Mouse (Mus musculus) lung, postnatal 4 days (tissue): Measurements from ENCODE around the gene Myo1h.
A peak's percentile ranks its signal among the peaks of the same experiment; 100 is the strongest.

ENCODE experiments used
- DNase-seq, 2 experiments: peaks; one replicate each; pipeline ENCODE4 v3.0.0; 2021

Gene Myo1h

DNA sequence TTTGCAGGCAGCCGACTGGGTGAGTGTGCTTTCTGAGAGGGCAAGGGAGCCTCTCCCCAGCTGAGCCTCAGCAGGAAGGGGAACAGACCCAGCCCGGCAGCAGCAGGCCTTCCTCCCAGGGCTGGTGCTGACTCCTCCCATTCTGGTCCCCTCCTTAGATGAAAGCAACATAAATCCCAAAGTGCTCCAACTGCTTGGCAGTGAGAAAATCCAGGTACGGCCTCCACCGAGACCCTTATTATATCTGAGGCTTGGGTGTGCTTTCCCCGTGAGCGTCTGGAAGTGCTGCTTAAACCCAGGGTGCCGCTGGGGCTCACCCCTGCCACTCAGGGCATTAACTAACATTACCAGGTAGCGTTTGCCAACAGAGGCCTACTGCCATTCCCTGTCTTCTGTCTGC, 70.6 kb downstream of the Myo1h start:
- peak in 1 of 2 experiments; percentile 18 for DNase-seq

DNA sequence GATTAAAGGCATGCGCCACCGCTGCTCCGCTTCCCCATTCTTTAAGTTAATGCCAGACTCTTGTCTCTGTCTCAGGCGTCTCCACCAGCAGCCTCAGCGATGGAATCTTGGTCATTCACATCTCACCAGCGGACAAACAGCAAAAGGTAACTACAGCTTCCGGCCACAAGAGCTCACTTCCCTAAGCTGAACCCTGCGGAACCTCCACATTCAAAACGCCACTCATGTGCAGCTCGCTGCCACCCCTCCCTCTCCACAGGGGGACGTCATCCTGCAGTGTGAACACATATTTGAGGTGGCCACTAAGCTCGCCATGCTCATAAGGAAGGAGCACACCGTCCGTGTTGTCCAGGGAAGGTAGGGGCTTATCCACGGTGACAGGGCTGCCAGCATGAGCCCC, 72.0 kb downstream of the Myo1h start:
- no peak for DNase-seq

DNA sequence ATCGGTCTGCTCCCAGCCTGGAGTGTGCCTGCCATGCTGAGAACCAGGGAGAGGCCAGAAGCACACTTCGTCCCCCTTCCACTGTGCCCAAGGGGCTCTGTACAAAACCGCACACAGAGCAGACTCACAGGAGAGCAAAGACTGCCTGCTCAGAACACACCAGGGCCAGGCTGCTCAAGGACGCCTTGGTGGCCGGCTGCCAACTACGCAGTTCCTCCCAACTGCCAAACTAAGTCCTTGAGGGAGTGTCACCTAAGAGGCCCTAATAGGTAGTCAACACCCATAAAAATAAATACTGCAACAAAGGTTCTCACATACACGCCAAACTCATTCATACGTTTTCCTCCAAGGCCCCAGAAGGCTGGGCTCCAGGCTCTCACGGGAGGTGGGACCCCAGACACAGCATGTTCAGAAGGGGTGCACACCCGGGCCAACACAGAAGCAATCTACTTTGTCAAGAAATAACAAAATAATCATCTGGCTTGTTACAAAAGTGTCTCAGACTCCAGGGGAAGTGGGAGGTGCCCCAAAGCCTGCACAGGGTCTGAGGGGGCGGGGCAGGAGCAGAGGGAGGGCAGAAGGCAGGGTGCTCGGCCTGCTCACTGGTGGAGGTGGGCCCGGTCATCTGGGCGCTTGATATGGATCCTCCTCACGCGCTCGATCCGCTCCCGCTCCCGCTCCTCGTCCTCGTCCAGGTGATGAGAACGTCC, 76.2 kb downstream of the Myo1h start:
- peak; percentile 86 to 93 for DNase-seq

DNA sequence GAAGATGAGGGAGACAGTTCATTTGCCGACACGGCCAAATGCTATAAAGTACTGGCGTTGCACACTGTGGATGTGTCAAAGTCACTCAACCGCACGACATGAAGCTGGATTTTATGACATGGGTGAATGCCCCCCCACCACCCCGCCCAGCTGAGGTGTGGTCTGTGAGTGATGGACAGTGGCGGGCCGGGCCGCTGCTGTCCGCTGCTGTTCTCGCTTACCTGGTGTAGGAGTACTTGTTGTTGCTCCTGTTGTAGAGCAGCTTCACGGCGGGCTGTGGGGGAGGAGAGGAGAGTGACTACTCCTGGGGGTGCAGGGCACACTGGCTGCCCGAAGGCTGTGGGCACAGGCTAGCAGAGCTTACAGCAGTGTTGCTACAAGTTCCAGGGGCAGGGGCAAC, 79.2 kb downstream of the Myo1h start:
- DNase-seq = no peak

DNA sequence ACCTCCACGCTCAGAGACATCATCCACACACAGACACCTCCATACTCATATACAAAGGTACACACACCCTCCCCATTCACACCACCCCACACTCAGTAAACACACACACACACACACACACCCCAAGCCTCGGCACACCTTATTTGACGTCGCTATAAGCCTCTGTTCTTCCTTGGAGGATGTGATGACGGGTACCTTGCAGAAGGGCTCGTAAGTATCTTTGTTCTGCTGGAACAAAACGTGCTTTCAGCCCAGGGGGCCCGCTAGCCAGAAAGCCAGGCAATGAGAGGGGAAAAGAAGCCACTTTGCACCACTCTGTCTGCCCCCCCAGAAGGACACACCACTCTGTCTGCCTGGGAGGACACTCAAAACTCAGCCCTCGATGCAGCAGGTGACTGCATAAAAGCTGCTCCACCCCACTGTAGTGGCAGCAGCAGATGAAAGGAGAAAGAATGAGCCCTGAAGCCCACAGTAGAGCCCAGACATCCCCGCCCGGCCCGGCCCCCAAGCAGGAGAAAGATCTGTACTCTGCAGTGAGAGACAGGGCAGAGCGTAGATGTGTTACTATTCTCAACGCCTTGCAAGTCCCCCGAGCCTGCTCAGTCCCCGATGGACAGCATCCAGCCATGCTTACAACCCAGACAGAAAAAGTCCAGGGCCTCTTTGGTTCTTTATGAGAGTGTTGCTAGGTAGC, 80.0 kb downstream of the Myo1h start:
- DNase-seq = no peak

DNA sequence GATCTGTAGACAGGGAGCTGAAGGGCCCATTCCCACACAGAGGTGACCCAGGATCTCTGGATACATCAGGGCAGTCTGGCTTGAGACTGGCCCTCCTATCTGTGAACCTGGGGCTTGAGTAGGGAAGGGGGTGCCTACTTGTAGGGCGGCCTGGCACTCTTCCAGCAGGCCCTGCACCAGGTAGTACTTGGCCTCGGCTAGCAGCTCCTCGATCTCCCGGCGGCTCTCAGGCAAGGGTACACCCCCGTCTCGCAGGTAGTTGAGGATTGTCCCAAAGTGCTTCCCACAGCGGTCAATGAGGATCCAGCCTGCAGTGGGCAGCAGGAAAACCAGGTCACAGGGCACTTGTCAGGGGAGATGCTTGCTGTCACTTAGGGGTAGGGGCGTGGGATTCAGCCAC, 81.0 kb downstream of the Myo1h start:
- peak in 1 of 2 experiments; percentile 81 for DNase-seq

DNA sequence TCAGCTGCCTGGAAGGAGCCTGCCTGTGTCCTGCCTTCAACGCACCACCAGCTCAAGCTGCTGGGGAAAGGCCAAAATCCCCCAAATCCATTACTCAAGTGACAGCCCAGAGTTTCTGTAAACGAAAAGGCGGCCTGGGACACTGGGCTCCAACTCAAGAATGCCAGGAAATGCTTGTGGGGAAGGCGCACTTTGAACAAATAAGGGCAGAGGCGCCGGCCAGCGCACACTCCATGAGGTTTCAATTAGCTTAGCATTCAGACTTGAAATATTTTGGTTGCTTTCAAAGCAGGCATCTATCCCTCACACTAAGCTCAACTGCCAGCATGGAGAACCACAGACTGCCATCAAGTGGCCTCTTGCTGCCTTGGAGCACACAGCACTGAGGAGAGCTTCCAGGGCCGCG, 81.4 kb downstream of the Myo1h start:
- peak; percentile 88 to 95 for DNase-seq

DNA sequence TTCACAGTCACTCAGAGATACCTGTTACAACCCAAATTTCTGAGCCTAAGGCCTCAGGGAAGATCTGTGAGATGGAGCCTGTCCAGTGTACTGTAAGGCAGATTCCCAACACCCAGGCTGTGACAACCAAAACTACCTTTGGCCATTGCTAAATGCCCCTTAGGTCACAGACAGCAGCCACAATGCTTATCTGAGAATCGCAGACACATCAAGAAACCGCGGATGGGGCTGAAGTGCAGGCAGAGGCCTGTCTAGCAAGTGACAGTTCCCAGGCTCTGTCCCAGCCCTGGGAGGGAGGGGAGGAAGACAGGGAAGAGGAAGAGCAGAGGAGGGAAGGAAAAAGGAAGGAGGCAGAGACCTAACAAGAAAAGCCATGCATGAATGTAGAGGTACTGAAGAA, 82.4 kb downstream of the Myo1h start:
- DNase-seq = peak; percentile 38 to 62

DNA sequence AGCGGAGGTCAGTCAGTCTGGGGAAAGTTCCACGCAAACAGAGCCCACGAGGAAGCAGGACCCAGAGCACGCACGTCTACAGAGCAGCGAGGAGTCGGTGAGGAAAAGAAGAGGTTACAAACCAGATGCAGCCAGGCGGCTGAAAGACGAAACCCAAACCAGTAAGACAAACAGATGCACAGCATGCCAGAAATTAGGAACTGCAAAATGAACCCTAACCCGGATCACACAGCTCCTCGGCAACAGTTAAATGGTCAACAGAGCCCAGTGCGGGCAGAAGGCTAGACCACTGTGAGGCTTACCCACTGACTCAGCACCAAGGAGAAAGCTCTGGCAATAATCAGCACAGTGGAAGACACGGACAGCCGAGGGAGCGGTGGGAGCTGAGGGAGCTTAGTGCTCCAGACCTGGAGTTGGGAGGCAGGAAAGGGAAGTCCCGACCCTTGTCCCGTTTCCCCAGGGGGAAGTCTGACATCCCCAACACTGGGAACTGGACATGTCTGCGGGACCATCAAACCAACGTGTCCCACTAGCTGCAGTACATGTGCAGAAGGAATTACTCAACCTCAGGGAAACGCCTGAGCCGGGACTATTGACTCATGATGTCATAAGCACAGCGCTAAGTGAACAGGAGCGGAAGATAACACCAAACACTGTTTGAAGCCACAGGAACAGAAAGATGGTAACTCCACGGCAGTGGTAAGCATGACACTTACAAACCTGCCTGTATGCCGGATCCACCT, 82.9 kb downstream of the Myo1h start:
- DNase-seq = peak; percentile 41 to 45

DNA sequence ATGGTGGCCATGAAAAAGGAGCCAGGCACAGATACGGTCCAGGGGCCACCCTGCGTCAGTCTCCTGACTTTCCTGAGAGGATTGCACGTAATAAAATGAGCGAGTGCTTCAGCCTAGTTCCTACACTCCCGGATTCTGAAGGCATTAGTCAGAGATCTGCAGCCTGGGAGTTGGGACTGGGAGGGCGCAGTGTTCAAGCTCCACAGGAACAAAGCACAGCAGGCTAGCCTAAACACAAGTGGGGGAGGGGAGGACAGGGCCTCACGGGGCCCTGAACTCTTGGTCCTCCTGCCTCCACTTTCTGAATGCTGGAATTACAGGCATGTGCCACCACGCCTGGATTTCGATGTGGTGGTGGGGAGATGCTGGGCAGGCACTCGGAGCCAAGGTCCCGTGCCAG, 83.6 kb downstream of the Myo1h start:
- DNase-seq = peak; percentile 45 to 71

DNA sequence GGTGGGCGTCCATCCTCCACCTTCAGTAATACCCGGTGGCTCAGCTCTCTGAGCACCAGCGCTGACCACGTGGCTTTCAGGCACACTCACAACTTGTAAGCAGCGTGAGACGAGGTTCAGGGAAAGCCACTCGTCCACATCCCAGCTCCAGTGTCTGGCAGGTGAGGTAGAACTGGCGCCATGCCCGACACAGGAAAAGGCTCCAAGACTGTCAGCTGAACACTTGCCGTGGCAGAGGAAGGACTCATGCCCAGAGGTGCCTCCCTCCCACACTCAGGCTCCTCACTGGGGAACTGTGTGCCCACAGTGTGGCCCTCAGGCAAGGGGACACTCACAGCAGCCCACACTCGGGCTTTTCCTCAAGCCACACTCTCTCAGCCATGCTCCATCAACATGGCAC, 84.2 kb downstream of the Myo1h start:
- DNase-seq = peak; percentile 72 to 87

DNA sequence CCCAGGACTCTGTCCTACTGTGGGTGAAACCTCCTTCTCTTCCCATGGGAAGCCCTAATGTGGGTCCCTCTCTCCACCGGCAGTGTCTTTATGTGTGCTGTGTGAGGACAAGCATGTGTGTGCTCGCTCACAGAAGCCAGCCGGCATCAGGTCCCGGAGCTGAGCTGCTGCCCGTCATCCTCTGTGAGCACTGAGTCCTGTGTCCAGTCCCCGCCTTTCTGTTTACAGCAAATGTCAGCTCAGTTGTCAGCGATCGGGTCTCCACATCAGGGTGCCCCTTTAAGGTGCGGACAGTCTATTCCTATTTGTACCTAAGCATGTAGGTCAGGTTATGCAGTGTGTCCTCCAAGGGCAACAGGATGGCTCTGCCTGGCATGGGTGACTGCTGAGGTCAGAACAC, 84.6 kb downstream of the Myo1h start:
- DNase-seq = no peak

DNA sequence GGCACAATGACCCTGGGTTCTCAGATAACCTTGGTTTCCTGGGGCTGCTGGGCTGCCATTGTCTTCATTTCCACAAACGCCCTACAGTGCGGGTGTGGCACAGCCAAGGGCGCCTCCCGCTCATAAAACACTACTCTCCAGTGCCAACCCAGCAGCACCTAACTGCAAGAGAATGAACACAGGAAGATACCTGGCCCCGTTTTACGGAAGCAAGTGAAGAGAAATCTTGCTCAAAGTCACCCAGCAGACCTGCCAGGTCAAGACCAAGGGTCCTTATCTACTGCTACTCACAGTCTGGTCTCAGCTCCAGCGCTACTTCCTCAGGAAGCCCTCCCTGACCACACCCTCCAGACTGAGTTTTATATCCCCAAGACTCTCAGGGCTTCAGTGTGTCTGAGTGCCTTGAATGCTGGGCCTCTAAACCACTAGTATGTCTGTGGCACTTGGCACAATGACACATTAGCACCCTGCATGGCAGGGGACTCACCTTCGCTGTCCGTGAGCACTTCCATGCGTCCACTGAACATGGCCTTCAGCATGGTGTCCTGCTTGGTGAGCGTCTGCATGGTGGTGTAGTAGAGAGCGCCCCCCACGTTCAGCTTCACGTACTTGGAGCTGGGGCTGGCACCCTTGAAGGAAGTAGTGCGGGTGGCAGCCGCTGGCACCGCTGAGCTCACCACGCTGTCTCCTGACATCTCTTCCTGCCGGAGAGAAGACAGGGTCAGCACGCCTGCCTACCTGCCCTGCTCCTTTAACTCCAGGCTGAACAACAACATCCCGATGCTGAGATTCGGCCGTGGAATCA, 85.6 kb downstream of the Myo1h start:
- DNase-seq = peak; percentile 56 to 70

DNA sequence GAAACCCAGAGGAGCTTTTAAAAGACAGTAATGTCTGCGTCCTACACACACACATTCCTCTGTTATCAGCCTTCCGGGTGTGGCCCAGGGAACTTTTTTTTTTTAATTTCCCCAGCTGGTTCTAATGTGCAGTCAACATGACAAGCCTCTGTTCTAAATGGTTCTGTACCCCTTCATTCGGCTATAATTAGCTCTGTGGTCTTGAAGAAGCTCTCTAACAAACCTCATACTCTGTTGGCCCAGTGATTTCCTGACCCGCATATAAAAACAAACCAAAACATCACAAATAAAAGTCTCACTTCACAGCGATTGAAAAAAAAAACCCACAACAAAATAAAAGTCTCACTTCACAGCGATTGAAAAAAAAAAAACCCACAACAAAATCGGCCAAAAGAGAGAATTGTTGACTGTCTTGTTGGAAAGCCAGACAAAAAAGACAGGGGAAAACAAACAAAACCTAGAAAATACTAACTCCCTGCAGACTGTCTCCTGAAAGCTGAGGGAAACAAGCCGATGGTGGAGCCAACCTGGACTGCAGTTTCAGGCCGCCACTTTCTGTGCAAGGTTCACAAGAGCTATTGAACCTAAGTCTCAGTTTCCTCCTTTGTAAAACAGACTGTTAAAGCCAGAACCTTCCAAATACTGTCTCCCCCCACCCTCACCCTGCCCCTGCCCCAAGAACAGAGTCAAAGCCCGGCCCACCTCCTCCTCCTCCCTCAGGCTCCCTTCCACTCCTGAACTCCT, 89.4 kb downstream of the Myo1h start:
- DNase-seq = no peak

DNA sequence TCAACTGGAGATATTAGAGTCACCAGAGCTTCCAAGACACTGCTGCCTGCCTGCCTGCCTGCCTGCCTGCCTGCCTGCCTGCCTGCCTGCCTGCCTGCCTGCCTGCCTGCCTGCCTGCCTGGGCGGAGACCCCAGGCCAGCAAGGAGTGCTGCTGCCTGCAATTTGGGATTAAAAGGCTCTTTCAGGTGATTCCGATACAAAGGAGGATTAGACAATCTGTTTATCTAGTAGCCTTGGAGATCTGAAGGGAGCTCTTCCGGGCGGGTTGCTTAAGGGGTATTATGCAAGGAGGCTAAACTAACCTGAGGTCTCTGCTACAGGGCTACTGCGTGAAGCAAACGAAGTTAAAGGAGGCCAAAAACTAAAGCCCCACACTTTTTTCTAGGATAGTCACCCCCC, 90.0 kb downstream of the Myo1h start:
- peak in 1 of 2 experiments; percentile 47 for DNase-seq

DNA sequence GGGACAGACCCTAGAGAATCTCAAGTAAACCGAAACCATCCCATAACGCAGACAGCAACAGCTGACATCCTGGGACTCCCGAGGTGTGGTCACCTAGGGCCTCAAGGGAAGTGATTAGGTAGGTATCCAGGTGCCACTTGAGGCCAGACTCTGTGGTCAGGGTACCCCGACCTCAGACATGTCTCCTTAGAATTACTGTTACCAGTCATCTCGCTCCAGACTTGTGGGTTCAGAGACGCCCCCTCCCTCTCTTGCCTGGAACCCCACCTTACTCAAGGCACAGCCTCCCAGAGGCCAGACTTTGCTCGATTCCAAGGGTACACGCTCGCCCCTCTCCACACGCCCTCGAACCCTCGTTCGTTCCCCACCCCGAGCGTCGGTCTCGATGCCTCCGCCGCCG, 90.8 kb downstream of the Myo1h start:
- DNase-seq = no peak

DNA sequence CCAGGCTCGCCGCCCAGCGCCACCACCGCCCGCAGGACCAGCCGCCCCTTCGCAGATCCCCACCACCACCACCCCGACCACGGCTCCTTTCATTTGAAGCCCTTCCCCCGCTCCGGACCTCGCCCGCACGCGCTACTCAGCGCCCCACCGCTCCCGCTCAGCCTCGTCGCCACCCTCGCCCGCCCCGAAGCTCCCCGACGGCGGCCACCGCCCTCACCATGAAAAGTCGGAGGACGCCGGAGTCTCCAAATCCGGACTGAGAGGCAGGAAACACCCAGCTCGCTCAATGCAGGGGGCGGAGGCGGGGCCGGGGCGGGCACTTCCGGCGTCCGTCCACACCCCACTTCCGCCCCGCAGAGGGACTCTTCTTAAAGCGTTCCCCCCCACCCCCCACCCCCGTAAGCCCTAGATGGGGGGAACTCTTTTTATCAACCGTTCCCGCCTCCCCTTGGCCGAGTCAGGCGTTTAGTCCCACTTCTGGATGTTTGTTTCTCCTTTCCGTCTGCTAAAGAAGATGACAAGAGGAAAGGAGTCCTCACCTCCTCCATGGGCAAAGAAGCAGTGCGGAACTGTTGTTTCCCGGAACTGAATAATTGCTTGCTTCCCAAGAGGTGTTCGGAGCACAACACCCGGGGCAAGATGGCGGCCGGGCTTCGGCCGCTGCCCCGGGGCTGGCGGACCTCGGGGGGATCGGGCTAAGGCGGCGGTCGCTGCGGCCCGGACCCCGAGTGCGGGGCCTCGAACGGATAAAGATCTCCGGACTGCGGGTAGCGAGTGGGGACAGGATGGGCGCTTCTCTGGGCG, 91.4 kb downstream of the Myo1h start, which contains the start of the genes Kctd10 and Ube3b:
Kctd10 (minus strand) TSS at position 300 of the 804 bp plus-strand sequence.
Ube3b (plus strand) TSS at position 399 of the 804 bp plus-strand sequence.
- peak; percentile 88 to 91 for DNase-seq

DNA sequence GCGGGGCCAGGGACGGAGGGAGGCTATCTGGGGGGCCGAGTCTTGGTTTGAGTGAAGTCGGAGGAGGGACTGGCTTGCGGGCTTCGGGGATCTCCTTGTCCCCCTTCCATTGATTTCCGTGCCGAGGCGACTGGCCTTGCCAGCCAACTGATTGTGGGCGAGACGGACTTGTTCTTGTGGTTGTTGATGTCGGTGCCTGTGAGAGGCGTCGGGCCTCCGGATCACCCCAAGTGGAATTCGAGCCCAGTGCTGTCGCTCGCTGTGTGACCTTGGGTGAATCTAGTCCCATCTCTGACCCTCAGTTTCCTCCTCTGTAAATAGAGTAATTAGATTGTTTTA, 92.0 kb downstream of the Myo1h start:
- no peak for DNase-seq

DNA sequence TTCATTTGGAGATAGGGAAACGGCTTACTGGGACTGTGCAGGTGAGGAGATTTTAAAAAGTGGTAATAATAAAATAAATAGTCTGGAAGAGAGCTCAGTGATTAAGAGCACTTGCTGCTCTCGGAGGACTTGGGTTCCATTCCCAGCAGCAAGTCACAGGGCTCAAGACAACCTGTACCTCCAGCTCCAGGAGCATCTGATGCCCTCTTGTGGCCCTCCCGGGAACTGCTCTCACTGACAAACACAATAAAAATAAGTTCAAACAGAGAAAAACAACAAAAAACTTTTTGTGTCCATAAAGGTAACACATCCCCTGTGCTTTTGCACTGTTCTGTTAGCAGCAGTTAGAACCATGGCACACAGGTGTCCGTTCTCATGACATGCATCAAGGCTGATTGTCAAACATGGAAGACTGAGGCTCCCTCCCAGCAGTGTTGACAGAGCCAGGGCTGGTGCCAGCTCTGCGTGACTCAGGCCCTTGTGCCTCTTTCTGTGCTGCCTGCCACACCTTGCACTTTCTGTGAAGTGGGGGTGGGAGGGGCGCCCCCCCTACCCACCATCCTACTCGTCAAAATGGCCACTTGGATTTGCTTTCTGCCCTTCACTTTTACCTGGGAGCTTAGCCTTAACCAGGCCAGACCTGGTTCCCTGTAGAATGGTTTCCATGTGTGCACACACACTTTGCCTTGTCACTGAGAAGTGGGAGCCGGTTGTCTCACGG, 94.4 kb downstream of the Myo1h start:
- DNase-seq = peak; percentile 54 to 63

DNA sequence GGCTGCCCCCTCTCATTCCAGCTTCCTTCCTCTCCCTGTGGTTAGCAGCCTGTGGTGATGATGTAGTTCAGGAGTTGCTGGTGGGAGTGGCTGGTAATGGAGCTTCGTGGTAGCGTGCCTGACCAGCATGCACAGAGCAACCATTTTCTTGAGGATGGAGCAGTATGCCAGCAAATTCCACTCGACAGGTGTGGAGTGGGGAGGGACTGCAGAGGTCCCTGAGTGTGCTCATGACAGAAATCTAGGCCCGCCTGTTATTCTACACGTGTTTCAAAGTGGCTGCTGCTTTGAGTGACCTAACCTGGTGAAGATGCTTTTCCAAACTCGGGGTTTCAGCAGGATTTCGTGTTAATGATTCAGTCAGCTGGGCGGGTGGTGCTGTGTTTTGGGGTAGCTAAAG, 95.5 kb downstream of the Myo1h start:
- DNase-seq = peak in 1 of 2 experiments; percentile 48

DNA sequence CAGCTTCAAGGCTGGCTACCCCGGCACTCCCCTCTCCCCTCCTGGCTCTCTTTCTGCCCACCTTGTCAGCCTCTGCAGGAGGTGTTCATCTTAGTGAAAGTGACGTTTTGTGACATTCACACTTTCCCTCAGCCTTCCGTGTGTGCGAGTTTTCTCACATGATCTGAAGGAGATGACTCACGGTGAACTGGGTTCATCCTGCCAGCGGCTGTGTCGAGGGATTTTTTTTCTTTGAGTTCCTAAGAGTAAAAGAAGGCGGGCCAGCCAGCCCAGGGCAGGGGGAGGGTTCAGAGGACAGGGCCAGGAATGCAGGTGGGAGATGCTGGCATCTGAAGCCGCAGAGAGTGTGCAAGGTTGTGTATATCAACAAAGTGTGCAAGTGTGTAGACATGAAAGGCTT, 104.2 kb downstream of the Myo1h start:
- no peak for DNase-seq
